Mouse (Mus musculus): Measurements from ENCODE around the gene Krt80. TPM values are rescaled to one million over a fixed set of nuclear protein-coding genes. Genes with fewer than 3 reads are reported as not detected.

Krt80 gene
- polyA plus RNA-seq, 1 experiment from 2014 or later, result 0.08 TPM

DNA sequence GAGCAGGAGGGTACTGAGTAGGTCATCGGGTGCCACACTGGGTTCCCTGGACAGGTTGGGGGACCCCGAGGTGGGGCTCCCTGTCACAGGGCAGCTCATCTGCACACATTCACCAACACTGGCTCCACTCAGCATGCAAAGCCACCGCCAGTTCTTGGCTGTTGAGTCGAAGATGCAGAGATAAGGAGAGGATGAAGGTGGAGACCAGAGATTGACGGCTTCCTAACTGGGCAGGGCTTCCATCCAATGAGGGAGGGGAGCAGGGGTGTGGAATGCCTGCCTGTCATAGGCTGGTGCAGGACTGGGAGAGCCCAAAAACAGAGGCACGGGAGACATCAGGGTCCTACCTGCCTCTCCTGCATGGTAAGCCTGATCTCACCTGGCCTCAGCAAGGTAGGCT is 5.5 kb downstream of the Krt80 start:
- Histone ChIP-seq H3K4me1 (replicated peaks) (no peaks in the 10 kb centered on the region), H3K4me2 (no peak overlapping the region), H3K27me3 (no peaks in the 10 kb centered on the region), H3K36me3 (no peaks in the 10 kb centered on the region), H3K9ac (no peak overlapping the region), H3K27ac (replicated peaks) (no peak overlapping the region), H3K9me3 (no peaks in the 10 kb centered on the region), H3K4me3 (no peak overlapping the region)
- ATAC-seq (ENCODE audit: low read depth), result no peak
- WGBS, result 76% methylated on average over 6 of the region's 6 CpGs

DNA sequence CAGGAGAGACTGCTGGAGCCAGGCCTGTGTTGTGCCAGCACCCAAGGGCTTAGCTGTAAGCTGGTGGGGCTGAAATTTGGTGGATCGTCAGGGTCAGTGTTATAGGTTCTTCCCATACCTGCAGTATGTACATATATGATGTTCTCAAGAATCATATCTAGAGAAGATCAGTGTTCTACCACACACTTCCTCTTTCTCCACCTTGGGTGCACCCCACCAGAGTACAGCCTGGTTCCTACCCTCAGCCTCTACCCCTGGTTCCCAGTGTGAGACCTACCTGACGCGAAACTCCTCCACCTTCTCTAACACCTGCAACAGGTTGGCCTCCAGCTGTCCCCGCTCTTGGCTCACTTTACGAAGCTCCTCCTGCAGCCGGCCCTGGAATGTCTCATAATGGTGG is 6.0 kb downstream of the Krt80 start:
- H3K4me3 ChIP-seq, result no peak overlapping the region
- H3K9me3 ChIP-seq, result no peaks in the 10 kb centered on the region
- H3K27ac ChIP-seq (replicated peaks), result no peak overlapping the region
- H3K36me3 ChIP-seq, result no peaks in the 10 kb centered on the region
- H3K4me1 ChIP-seq (replicated peaks), result no peaks in the 10 kb centered on the region
- no peak overlapping the region for H3K4me2 ChIP-seq
- ATAC-seq (ENCODE audit: low read depth), result no peak
- 91% methylated on average over 6 of the region's 6 CpGs for WGBS
- no peak overlapping the region for H3K9ac ChIP-seq
- H3K27me3 ChIP-seq, result no peaks in the 10 kb centered on the region

DNA sequence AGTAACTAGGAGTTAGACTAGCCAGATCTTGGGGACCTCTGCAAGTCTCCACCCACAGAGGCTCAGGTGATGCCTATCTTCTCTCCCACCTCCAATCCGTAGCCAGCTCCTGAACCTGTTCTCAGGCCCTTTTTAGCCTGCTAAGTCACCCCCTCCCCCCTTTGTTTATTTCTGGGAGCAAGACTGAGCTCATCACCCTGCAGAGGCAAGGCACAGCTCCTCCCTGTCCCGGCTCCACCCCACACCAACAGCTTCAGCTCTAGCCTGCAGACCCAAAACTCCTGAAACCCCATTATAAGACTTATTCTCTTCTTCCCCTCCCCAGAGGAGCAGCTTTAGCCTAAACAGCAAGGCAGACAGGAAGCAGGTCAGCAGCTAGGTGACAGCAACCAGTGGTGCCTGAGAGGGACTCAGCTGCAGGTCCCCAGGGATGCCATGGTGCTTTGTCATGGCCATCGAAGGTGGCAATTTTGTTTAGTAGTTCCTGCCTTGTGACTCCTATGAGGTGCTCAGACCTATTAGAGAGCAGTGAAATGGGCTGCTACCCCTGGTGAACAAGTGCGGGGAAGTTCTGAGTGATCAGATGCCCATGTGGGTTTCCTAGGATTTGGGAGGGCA is 7.5 kb downstream of the Krt80 start:
- no peak overlapping the region for H3K9ac ChIP-seq
- WGBS, result 69% methylated on average over 4 of the region's 4 CpGs
- no peaks in the 10 kb centered on the region for H3K4me1 ChIP-seq (replicated peaks)
- no peak overlapping the region for H3K27ac ChIP-seq (replicated peaks)
- H3K27me3 ChIP-seq, result no peaks in the 10 kb centered on the region
- H3K4me2 ChIP-seq, result no peak overlapping the region
- H3K4me3 ChIP-seq, result no peak overlapping the region
- H3K9me3 ChIP-seq, result no peaks in the 10 kb centered on the region
- H3K36me3 ChIP-seq, result no peaks in the 10 kb centered on the region
- ATAC-seq (ENCODE audit: low read depth), result no peak

DNA sequence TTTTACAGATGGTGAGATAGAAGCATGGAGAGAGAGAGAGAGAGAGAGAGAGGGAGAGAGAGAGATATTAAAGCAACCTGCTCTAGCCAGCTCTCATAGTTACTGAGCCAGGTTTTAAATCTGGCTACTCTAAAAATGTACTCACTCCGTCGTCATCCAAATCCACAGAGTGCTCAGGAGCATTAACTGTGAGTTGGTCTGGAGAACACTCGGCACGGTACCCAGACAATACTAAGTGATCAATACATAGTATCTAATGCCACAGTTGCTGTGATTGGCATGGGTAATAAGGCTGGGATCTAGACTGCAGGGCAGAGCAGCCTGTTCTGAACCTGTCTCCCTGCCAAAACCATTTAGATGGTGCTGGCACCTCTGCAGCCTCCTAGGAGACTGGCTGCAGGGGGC is 14.6 kb downstream of the Krt80 start:
- H3K9ac ChIP-seq, result no peak overlapping the region
- no peaks in the 10 kb centered on the region for H3K9me3 ChIP-seq
- 79% methylated on average over 4 of the region's 4 CpGs for WGBS
- no peak for ATAC-seq (ENCODE audit: low read depth)
- H3K4me1 ChIP-seq (replicated peaks), result no peaks in the 10 kb centered on the region
- no peak overlapping the region for H3K27ac ChIP-seq (replicated peaks)
- H3K4me3 ChIP-seq, result no peak overlapping the region
- no peaks in the 10 kb centered on the region for H3K27me3 ChIP-seq
- no peak overlapping the region for H3K4me2 ChIP-seq
- H3K36me3 ChIP-seq, result no peaks in the 10 kb centered on the region

DNA sequence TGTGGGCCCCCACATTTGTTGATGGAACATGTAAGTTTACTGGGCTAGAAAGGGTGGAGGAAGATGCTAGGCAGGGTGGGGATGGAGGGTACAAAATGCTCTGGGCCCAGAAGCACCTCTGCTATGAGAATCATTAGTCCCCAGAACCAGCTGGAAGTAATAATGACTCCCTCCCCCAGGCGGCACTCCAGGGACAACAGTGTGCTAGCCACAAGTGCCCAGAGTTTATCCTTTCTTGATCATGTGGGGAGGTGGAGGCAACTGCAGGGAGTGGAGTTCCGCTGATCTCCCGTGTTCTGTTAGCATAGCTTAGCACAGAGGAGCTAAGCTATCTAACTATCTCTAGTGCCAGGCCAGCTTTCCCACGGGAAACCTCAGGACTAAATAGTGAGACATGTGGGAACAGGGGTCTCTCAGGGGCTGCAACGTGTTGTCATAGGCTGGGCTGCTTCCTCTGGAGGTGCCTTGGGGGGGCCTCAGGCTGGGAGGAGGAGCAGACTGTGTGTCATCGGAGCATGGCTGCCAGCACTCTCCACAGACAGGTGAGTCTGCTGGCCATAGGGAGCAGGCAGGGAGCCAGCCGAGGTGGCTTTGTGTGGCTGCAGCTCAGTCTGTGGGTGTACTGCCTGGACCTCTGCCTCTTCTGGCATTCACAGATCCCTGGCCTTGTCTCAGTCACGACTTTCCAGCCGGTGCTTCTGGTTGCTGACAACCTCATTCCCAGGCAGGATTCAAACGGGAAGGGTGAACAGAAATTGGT is 17.1 kb downstream of the Krt80 start:
- H3K9me3 ChIP-seq, result no peaks in the 10 kb centered on the region
- 67% methylated on average over 10 of the region's 10 CpGs for WGBS
- ATAC-seq (ENCODE audit: low read depth), result no peak
- H3K4me2 ChIP-seq, result no peak overlapping the region
- no peaks in the 10 kb centered on the region for H3K4me1 ChIP-seq (replicated peaks)
- H3K27ac ChIP-seq (replicated peaks), result no peak overlapping the region
- no peak overlapping the region for H3K9ac ChIP-seq
- H3K27me3 ChIP-seq, result no peaks in the 10 kb centered on the region
- H3K36me3 ChIP-seq, result no peaks in the 10 kb centered on the region
- H3K4me3 ChIP-seq, result no peak overlapping the region

DNA sequence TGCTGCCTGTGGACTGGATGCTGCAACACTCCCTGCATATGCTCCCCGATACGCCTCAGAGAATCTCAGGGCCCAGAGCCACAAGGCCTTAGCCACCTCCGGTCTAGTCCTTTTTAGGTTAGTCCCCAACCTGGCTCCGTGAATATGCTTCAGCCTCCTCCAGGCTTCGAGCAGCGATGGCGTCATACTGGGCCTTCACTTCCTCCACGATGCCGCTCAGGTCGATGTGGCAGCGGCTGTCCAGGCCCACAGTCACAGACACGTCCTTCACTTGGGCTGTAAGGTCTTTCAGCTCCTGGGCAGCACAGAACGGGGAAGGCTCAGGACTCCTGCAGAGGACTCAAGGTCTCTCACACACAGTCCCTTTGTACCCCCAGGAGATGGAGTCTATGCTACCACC is 17.9 kb downstream of the Krt80 start:
- H3K27ac ChIP-seq (replicated peaks), result no peak overlapping the region
- no peaks in the 10 kb centered on the region for H3K27me3 ChIP-seq
- no peak overlapping the region for H3K9ac ChIP-seq
- H3K4me1 ChIP-seq (replicated peaks), result no peaks in the 10 kb centered on the region
- no peaks in the 10 kb centered on the region for H3K36me3 ChIP-seq
- H3K9me3 ChIP-seq, result no peaks in the 10 kb centered on the region
- H3K4me3 ChIP-seq, result no peak overlapping the region
- no peak for ATAC-seq (ENCODE audit: low read depth)
- no peak overlapping the region for H3K4me2 ChIP-seq
- 75% methylated on average over 13 of the region's 13 CpGs for WGBS

DNA sequence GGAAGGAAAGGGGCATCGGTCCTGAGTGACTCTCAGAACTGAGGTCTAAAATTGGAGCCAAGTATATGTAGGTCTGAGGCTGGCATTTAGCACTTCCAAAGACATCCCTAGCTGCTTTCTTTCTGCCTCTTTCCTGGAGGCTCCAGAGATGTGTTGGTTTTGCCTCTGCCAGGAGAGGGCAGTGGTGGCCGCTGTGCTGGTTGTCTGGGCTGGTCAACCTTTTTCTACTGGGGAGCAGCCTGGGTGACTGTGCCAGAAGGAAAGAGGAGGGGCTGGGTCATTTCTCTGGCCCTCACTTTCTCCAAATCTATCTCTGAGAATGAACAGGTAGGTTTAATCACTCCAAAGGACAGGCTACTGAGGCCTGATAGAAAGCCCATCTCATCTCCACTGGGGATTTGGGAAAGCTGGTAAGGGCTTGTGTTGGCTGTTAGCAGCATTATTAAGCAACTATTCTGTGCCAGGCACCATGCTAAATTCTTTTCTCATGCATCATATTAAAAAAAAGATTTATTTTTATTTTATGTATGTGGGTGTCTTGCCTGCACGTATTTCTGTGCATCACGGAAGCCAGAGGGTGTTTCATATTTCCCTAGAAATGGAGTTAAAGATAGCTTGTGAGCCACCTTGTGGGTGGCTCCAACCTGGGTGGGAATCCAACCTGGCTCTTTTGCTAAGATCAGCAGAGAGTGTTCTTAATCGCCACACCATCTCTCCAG is 28.0 kb downstream of the Krt80 start:
- no peak overlapping the region for H3K27ac ChIP-seq (replicated peaks)
- peaks cover 19% of the 10 kb centered on the region for H3K27me3 ChIP-seq
- H3K9me3 ChIP-seq, result no peaks in the 10 kb centered on the region
- H3K4me2 ChIP-seq, result no peak overlapping the region
- no peak for ATAC-seq (ENCODE audit: low read depth)
- H3K9ac ChIP-seq, result no peak overlapping the region
- no peak overlapping the region for H3K4me3 ChIP-seq
- no peaks in the 10 kb centered on the region for H3K4me1 ChIP-seq (replicated peaks)
- WGBS, result 75% methylated on average over 5 of the region's 5 CpGs
- H3K36me3 ChIP-seq, result no peaks in the 10 kb centered on the region

DNA sequence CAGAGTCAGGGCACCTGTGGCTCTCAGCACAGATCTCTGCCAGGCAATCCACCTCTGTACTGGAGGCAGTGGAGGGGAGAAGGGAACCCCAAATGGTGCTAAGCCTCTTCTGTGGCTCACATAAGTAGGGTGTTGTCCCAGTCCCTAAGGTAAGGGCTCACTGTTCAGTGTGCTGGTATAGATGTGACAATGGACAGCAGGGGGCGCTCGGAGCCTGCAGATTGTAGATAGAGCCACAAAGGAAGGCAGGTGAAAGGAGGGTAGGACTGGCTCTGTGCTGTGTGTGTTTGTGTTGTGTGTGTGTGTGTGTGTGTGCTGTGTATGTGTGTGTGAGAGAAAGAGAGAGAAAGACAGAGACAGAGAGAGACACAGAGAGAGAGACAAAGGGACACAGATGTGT is 30.4 kb downstream of the Krt80 start:
- H3K4me1 ChIP-seq (replicated peaks), result no peaks in the 10 kb centered on the region
- H3K27me3 ChIP-seq, result peaks cover 24% of the 10 kb centered on the region
- peak; percentile 95 for ATAC-seq (ENCODE audit: low read depth)
- H3K9me3 ChIP-seq, result no peaks in the 10 kb centered on the region
- no peak overlapping the region for H3K4me3 ChIP-seq
- no peak overlapping the region for H3K4me2 ChIP-seq
- H3K27ac ChIP-seq (replicated peaks), result no peak overlapping the region
- no peaks in the 10 kb centered on the region for H3K36me3 ChIP-seq
- no peak overlapping the region for H3K9ac ChIP-seq
- 0% methylated on average over 2 of the region's 2 CpGs for WGBS

DNA sequence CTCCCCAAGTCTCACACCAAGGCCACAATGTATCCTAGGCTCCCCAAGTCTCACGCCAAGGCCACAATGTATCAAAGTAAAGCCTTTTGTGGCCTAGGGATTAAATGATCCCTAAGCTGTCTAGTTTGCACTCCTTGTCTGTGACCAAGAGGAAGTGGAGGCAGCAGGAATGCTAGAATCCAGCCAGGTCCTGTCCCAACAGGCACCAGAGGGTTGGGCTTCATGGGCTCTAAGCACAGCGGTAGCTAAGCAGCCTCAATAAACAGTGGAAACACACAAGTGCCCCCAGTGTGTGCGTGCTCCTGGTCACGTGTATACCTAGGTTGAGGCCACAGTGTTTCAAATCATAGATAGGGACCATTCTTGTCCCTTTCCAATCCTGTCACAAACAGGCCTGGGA is 31.6 kb downstream of the Krt80 start:
- H3K4me3 ChIP-seq, result no peak overlapping the region
- H3K36me3 ChIP-seq, result no peaks in the 10 kb centered on the region
- H3K4me2 ChIP-seq, result no peak overlapping the region
- no peak for ATAC-seq (ENCODE audit: low read depth)
- no peak overlapping the region for H3K27ac ChIP-seq (replicated peaks)
- no peak overlapping the region; the same call in 1 of the 2 replicates for H3K9ac ChIP-seq
- no peaks in the 10 kb centered on the region for H3K4me1 ChIP-seq (replicated peaks)
- H3K27me3 ChIP-seq, result peaks cover 24% of the 10 kb centered on the region
- H3K9me3 ChIP-seq, result no peaks in the 10 kb centered on the region
- 73% methylated on average over 4 of the region's 4 CpGs for WGBS

DNA sequence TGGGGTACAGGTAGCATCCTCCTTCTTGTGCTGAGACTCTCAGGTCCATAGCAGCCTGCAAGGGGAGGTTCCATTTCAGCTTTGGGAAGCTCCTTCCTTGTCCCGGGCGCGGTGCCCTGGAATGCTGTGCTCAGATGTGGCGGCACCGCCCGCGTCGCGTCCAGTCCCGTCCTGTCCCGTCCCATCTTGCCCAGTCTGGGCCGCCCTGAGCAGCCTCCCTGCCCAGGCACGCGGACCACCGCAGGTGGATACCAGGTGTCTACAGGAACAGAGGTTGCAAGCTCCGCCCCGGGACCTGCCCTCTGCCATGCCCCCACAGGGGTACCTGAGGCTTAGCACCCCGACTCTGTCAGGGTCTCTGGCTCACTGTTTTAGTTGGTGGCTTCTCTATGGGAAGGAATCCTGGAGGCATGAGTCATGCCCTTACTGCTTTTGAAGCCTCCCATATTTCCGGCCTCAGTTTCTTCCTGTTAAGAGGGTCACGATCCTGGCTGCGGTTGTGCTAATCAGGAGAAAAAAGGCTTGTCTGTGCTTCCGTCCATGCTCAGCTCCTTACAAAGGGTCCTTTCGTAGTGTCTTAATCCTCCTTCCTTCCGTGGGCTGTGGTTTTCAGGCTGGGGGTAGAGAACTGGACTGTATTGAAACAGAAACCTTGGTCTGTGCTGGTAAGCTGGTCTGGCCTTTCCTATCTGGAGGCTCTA is 33.3 kb downstream of the Krt80 start:
- no peaks in the 10 kb centered on the region for H3K4me1 ChIP-seq (replicated peaks)
- ATAC-seq (ENCODE audit: low read depth), result no peak
- no peaks in the 10 kb centered on the region for H3K36me3 ChIP-seq
- H3K27me3 ChIP-seq, result peaks cover 24% of the 10 kb centered on the region
- 40% methylated on average over 24 of the region's 24 CpGs for WGBS
- no peak overlapping the region for H3K9ac ChIP-seq
- no peak overlapping the region for H3K27ac ChIP-seq (replicated peaks)
- H3K9me3 ChIP-seq, result no peaks in the 10 kb centered on the region
- H3K4me3 ChIP-seq, result no peak overlapping the region
- no peak overlapping the region for H3K4me2 ChIP-seq

DNA sequence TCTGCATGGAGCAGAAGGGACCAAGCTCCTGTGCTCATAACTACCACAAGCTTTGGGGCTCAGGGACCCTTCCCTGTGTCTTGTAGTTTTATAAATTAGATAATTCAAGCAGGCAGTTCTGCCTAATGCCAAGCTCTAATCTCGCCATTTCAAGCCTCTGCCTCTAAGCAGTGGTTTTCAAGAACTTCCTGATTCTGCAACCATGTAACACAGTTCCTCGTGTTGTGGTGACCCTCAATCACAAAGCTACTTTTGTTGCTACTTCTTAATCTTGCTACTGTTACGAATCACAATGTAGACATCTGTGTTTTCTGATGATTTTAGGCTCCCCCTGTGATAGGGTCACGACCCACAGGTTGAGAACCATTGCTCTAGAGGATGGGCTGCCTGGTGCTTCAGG is 36.3 kb downstream of the Krt80 start:
- H3K9ac ChIP-seq, result no peak overlapping the region
- no peak overlapping the region for H3K4me2 ChIP-seq
- no peak overlapping the region for H3K4me3 ChIP-seq
- 57% methylated on average over 4 of the region's 4 CpGs for WGBS
- H3K4me1 ChIP-seq (replicated peaks), result 0 out of 2 replicates have a peak, but pooled peaks cover 4% of the 10 kb centered on the region
- no peak overlapping the region for H3K27ac ChIP-seq (replicated peaks)
- peaks cover 21% of the 10 kb centered on the region for H3K27me3 ChIP-seq
- no peaks in the 10 kb centered on the region for H3K9me3 ChIP-seq
- H3K36me3 ChIP-seq, result no peaks in the 10 kb centered on the region
- no peak for ATAC-seq (ENCODE audit: low read depth)

DNA sequence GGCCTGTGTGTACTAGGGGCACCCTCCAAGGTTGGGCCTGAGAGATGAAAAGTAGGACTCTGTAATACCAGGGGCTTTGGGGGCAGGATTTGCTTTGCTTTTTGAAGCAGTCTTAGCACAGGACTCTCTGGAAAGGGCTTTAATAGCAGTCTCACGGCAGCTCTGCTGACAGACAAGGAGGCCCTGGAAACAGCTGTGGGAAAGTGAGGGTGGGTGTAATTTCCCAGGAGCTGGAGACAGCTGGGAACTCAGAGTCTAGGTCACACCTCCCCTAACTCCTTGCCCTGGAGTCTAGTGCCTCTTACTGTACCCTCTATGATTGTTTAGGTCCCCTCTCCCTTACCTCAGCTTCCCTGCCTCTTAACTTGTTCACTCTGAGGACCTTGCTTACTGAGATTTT is 36.8 kb downstream of the Krt80 start:
- Histone ChIP-seq H3K9ac (no peak overlapping the region), H3K4me1 (replicated peaks) (0 out of 2 replicates have a peak, but pooled peaks cover 4% of the 10 kb centered on the region), H3K4me3 (no peak overlapping the region), H3K4me2 (no peak overlapping the region), H3K27ac (replicated peaks) (no peak overlapping the region), H3K9me3 (no peaks in the 10 kb centered on the region), H3K27me3 (peaks cover 17% of the 10 kb centered on the region), H3K36me3 (no peaks in the 10 kb centered on the region)
- 38% methylated on average over 1 of the region's 1 CpGs for WGBS
- ATAC-seq (ENCODE audit: low read depth), result no peak
